Mouse (Mus musculus) A20 (cell line): ENCODE results near the gene Tspan9.

ENCODE experiments used
- DNase-seq: peaks from one replicate; pipeline ENCODE4 v3.0.0-alpha.2; 2011; ENCODE audit warnings: low read depth, low spot score

Tspan9 gene

DNA sequence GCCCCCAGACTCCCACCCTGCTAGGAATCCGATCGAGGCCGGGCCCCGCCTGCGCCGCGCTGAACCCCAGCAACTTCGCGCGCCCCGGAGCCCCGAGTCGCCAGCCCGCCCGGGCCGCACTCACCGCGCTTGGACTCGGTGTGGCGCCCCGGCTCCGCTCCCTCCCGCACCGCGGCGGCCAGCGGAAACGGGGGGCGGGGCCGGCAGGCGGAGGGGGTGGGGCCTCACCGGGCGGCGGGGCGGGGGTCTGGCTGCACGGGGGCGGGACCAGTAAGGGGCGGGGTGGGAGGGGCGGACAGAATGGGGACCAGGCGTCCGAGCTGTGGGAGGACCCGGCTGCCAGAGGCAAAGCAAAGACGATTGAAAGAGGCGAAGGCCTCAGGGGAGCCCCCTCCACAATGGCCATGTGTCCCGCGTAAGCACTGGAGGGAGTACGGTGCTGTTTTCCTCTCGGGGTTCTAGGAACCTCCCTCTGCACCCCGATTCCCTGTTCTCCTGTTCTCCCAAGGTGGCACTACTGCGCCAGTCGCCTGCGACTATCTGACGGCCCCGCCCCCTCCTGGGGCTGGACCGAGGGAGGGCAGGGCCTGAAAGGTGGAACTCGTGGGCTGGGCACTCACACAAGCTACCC is at the start of gene Tspan9:
Tspan9 (minus strand) TSS at position 205 of the 631 bp plus-strand sequence.
- DNase-seq: peak; percentile 66

GRCm38 (mm10) chr6:128183521-128183920 is 40.1 kb upstream of the Tspan9 start:
- no peak for DNase-seq

DNA sequence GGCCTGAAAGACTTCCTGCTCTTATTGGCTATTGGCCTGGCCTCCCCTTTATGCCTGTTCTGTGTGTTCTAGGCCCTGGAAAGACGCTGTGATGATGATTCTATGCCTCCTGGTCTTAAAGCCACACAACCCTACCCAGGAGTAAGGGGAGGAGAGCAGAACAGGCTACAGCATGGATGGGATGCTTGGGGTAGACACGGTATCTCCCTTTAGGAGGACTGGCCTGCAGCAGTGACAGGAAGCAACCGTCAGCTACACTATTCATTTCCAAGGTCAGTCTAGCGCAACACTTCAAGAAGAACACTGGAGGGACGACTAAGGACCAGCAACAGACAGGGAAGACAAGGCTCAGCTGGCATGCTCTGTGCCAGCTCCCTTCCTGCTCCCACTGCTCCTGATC is 37.8 kb upstream of the Tspan9 start:
- no peak for DNase-seq

DNA sequence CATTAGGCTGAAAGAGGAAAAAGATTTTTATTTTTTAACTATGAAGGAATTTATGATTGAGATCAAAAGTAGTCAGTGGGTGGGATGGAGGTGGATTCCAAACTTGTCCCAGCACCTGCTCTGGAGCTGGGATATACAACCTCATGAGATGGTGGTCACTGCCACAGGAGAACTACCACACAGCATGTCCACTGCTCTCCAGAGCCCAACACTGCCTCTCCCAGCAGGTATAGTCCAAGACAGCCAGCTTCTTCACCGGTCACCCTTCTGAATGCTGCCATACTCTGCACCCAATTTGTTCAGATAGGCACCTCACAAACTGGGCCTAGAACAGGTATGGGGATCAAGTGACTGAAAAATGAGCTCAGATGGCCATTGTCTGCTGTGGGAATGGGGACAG is 36.3 kb upstream of the Tspan9 start:
- DNase-seq: no peak

- DNase-seq: no peak
Measured at GRCm38 (mm10) chr6:128179247-128179646, 35.9 kb upstream of the Tspan9 start.

GRCm38 (mm10) chr6:128178681-128179080 is 35.3 kb upstream of the Tspan9 start:
- DNase-seq: no peak

GRCm38 (mm10) chr6:128168785-128169679 is 25.6 kb upstream of the Tspan9 start:
- peak; percentile 15 for DNase-seq

DNA sequence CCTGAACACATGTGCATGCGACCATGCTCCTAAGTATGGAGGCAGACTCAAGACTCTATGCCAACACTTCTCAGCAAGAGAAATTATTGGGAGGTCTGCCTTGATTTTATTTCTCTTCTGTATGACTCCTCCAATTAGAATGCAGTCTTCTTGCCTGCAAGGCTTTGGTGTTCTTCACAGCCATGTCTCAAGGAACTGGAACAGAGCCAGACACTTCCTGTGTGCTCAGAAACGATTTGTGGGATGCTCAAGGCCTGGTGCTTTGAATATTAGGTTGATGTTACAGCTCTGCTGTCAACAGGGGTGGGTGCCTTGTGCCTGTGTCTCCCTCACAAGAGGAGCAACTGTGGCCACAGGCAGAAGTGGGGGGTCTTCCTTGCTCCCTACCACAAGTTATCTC is 22.2 kb upstream of the Tspan9 start:
- DNase-seq: no peak

DNA sequence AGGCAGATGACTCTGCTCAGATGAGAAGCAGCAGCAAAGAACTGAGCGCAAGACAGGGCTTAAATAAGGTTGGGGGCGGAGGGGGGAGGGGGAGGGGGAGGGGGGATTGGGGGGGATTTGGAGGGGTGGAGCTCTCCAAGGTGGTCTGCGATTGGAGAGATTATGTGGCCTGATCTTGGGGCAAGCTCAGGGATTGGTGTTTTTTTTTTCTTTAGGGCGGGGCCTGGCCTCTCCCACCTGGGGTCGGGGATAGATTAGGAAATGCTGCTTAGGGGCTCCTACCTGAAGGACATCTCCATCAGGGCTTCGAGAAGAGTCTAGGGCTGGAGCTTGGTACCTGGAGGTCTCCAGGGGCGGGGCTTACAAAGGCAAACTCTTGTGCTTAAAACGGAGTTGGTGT is 21.2 kb upstream of the Tspan9 start:
- no peak for DNase-seq

GRCm38 (mm10) chr6:128159092-128159491 is 15.7 kb upstream of the Tspan9 start:
- no peak for DNase-seq

DNA sequence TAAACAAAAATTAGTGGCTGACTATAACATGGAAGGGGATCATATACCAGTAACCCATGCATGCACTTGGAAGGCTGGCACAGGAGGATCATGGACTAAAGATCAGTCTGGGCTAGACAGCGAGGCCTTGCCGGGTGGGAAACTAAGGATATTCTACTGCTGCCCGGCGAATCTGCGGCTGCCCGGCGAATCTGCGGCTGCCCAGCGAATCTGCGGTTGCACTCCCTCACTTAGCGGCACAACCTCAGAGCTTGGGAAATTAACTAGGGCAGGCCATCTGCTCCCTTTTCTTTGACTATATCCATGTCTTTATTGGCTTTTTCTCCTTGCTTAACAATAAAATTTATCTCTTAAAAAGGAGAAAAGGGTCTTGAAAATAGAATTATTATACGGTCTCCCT is 14.6 kb upstream of the Tspan9 start:
- DNase-seq: no peak

DNA sequence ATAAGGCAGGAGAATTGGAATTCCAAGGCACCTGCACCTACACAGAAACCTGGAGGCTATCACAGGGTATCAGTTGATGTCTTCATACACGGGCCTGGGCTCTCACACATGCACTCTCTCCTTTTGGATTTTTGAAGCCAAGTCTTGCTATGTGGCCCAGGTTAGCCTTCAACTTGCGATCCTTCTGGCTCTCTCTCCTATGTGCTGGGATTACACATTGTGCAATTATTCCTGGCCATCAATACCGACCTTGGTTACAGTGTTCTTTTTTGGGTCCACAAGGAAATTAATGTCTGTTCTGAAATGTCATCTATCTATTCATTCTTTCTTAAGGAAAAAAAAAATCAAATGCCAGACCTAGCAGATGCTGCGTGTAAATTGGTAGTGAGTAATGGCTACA is 13.1 kb upstream of the Tspan9 start:
- DNase-seq: no peak

DNA sequence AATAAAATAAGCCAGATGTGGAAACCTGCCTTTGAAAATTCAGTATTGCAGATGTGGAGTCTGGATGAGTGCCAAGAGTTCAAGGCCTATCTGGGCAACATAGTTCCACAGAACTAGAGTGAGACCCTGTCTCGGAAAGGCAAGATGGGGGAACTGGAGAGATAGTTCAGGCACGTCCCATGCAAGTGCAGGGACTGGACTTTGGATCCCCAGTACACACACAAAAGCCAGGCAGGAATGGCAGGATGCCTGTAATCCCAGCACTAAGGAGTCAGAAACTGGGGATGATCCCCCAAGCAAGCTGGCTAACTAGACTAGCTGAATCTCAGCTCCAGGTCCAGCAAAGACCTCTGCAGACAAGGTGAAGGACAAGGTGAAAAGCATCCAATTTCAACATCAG is 12.5 kb upstream of the Tspan9 start:
- no peak for DNase-seq

GRCm38 (mm10) chr6:128145765-128146164 is 2.4 kb upstream of the Tspan9 start:
- peak; percentile 21 for DNase-seq

- peak; percentile 8 for DNase-seq
Measured at GRCm38 (mm10) chr6:128142369-128143278, 770 bp downstream of the Tspan9 start.

GRCm38 (mm10) chr6:128140724-128141123 is 2.7 kb downstream of the Tspan9 start:
- no peak for DNase-seq

- DNase-seq: no peak
Measured at GRCm38 (mm10) chr6:128137855-128138254, 5.5 kb downstream of the Tspan9 start.

DNA sequence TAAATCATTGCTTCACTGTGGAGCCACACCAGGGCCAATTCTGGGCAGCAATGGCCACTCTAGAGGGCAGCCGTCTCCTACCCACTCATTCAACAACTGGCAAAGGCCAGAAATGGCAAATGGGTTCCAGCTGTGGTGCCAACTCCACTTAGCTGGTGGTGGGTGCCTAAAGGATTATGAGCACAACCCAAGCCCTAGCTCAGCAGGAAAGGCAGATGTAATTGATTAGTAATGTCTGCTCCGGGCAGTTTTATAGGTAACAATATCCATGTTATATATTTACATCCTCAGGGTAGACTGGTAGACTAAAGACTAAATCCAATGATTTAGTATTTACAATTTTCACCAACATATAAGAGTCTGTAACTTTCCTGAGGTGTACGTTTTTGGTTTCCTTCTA is 6.7 kb downstream of the Tspan9 start:
- DNase-seq: no peak

DNA sequence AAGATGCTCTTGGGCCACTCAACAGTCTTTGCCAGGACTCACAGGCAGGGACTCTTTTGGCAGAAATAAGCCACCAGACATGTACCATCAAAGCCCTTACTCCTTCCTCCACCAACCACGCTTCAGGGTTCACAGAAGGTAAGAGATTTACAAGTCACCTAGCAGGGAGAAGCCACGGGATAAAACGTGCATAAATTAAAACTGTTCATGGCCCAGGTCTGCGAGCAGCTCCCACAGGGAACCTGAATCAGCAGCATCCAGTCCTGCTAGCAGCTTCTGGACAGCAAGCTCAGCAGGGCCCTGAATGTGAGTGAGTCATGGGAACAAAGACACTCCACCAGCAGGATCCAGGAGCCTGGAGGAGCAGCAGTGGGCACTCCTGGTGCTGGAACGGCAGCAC is 7.9 kb downstream of the Tspan9 start:
- DNase-seq: no peak

- DNase-seq: no peak
Measured at GRCm38 (mm10) chr6:128135006-128135405, 8.4 kb downstream of the Tspan9 start.

DNA sequence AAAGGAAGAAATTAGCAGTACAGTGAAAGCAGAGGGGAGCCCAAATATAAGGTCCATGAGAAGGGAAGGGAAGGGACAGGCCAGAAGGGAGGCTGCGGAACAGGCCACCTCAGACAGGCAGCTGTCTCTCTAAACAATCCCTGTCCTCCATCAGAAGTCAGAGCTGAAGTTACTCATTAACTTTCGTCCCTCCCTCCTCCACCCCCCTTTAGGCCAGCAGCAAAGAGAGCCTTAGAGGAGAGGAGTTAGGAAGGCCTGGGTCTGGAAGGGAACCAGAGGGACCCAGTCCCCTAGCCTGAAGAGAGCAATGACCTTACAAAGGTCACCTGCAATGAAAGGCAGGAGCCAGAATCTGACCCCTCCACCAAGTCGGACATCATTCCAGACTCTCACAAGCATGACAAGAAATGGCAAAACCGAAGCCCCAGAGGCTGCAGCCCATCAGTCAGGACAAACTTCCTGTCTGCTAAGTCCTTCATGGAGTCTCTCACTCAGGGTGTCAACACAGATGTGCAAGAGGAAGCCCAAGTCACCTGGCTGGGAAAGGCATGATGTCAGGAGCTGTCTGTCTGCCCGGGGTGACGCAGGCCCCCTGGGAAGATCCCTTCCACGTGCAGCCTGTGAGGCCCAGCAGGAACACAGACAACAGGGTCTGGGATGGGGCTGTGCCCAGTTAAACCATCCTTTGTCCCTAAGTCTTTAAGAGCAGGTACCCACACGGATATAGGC is 9.0 kb downstream of the Tspan9 start:
- DNase-seq: no peak
